Mouse (Mus musculus): Measurements from ENCODE around the gene Gm7102. TPM values are rescaled to one million over a fixed set of nuclear protein-coding genes. Genes with fewer than 3 reads are reported as not detected.
"Not testable (repeated sequence)": the region's sequence is repeated elsewhere in the genome, so short reads cannot be mapped to it uniquely, and the experiment has no call there.

Gm7102 gene
- total RNA-seq (2014; fragmentation: Nextera tagmentation) (1.1 TPM in 1 of 2 replicates, not detected in the other), total RNA-seq (2017) (not detected in 2 replicates)

- ATAC-seq (replicated peaks; ENCODE audit: low FRiP score, low TSS enrichment, poor library complexity, severe bottlenecking): peak; percentile 50
Measured at GRCm38 (mm10) chr19:61175756-61176324, at the start of gene Gm7102. Gm7102 (minus strand) TSS chr19:61176309.

GRCm38 (mm10) chr19:61224678-61225525, 48.8 kb upstream of the Gm7102 start:
- no peak for ATAC-seq (replicated peaks; ENCODE audit: low FRiP score, low TSS enrichment, poor library complexity, severe bottlenecking)

- no peak for ATAC-seq (replicated peaks; ENCODE audit: low FRiP score, low TSS enrichment, poor library complexity, severe bottlenecking)
Measured at GRCm38 (mm10) chr19:61223706-61224328, 47.7 kb upstream of the Gm7102 start.

GRCm38 (mm10) chr19:61207506-61207905, 31.4 kb upstream of the Gm7102 start:
- ATAC-seq (replicated peaks; ENCODE audit: low FRiP score, low TSS enrichment, poor library complexity, severe bottlenecking): peak; percentile 59

DNA sequence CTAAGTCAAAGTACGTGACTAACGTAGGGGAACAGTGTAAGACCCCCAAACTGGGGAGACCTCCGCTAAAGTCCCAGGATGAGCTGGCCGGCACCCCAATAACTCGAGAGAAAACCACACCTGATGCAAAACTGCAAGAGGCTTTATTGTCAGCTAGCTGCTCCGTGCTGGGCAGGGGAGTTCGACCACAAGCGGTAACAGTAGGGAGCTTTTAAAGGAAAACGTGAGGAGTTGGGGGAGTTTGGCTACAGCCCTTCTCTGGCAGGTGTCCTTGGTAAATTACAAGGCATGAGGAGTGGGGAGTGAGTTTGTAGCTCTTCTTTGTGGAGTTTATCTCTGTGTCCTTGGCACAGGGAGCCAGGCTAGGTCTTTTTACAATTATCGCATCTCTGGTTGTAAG, 23.7 kb upstream of the Gm7102 start:
- no peak for ATAC-seq (replicated peaks; ENCODE audit: low FRiP score, low TSS enrichment, poor library complexity, severe bottlenecking)

DNA sequence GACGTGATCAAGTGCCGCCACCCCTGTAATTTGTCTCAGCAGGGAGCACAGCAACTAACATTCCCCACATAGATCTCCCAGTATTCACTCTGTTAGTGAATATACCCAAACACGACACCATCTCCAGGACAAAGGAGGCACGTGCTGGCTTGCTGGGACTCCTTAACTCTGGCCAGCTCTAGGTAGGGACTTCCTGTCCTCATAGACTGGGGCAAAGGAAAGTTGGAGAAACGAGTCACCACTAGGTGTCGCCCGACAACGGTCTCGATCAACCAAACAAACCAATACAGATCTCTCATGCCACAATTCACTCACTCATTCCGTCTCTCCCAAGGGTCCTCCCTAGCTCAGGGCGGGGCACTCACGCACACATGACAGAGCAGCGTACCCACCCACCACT, 23.2 kb upstream of the Gm7102 start:
- ATAC-seq (replicated peaks; ENCODE audit: low FRiP score, low TSS enrichment, poor library complexity, severe bottlenecking): no peak

DNA sequence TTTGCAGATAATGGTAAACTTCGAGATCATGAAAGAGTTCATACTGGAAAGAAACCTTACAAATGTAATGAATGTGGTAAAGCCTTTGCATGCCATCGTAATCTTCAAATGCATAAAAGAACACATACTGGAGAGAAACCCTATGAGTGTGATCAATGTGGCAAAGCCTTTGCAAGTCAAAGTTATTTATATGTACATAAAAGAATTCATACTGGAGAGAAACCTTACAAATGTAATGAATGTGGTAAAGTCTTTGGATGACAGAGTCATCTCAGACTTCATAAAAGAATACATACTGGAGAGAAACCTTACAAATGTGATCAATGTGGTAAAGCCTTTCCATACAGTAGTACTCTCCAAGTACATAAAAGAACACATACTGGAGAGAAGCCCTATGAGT, 7.5 kb upstream of the Gm7102 start, which contains the start of gene Gm6020:
TSS of gene Gm6020 (plus strand) at position 301 of the 400 bp plus-strand sequence.
- not testable (repeated sequence) for ATAC-seq (replicated peaks; ENCODE audit: low FRiP score, low TSS enrichment, poor library complexity, severe bottlenecking)

DNA sequence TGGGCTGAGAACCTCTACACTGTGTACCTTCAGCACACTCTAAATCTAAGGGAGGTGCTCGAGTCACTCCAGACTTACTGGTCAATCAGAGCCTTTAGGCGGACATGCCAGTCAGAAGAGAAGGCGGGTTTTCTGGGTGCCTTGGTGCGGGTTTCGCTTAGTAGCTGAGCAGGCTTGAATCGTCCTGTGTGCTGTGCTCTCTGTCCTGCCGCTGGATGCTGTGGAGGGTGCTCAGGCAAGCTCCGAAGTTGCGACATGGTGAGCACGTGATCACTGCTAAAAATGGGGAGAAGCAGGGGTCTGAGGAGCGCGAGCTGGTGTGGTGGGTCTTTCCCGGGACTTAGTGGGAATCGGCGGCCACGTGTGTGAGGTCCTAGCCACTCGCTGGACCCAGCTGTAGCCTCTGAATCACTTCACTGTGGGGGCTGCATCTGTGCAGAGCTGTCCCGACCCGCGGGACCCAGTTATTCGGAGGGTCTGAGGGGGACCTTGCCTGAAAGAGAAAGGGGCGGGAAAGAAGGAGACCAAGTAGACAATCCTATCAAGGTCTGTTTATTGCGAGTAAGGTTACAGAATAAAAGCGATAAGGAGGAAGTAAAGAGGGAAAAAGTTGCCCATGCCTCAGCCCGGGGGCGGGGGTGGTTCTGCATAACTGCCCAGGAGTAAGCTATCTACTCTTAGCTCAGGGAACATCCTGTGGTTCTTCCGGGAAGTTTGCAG, 24.2 kb downstream of the Gm7102 start:
- ATAC-seq (replicated peaks; ENCODE audit: low FRiP score, low TSS enrichment, poor library complexity, severe bottlenecking): peak; percentile 88

DNA sequence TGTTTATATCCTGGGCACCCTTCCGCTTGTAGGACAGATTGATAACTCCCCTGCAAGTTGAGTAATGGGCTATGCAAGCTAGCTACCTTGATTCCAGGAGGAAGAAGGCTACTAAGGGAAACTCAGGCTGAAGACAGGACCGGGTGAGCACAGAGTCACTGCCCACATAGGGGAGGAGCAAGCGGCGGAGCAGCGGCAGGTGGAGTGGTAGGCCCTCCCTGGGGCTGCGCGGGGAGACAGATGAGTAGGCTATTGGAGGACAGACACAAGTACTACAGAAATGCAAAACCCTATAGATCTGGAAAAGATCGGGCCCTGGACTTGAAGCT, 24.8 kb downstream of the Gm7102 start:
- peak; percentile 92 for ATAC-seq (replicated peaks; ENCODE audit: low FRiP score, low TSS enrichment, poor library complexity, severe bottlenecking)

DNA sequence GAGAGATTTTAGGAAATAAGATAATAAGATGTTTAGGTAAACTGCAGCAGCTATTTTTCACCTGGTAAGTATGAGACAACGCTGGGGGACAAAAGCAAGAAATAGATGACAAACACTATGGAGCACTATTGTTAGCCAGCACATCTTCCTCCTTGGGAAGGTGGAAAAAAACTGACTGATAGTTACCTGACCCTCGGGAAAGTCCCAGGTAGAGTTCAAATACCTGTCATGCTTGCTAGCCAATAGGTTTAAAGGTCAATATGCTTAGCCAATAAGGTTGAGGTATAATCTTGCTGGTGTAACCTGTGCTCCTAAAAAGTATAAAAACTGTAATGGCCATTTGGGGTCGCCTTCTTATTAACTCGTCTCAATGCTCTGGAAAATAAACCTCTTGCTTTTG, 34.8 kb downstream of the Gm7102 start:
- no peak for ATAC-seq (replicated peaks; ENCODE audit: low FRiP score, low TSS enrichment, poor library complexity, severe bottlenecking)

- ATAC-seq (replicated peaks; ENCODE audit: low FRiP score, low TSS enrichment, poor library complexity, severe bottlenecking): peak; percentile 100
Measured at GRCm38 (mm10) chr19:61140342-61141206, 35.5 kb downstream of the Gm7102 start, which contains the start of gene Zfp950. Zfp950 (minus strand) TSS chr19:61140840.

DNA sequence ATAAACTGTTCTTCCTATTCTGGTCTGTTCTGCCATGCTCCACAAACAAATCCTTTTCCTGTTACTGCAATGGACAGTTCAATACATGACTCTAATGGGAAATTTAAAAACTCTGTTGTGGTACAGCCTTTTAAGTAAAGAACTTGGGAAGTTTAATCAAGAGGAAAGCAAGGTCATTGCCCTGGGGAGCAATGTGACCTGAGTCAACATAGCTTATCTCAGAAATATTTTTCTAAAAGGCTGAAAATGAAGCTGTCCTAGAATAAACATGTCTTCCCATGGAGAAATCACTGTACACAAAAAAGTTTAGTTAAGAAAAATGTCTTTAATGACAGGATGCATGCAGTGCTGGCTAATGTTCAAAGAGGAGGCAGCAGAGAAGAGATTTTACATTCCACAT, 37.5 kb downstream of the Gm7102 start:
- ATAC-seq (replicated peaks; ENCODE audit: low FRiP score, low TSS enrichment, poor library complexity, severe bottlenecking): no peak

- ATAC-seq (replicated peaks; ENCODE audit: low FRiP score, low TSS enrichment, poor library complexity, severe bottlenecking): no peak
Measured at GRCm38 (mm10) chr19:61131096-61131495, 45.0 kb downstream of the Gm7102 start.

Other genes with a start within 250 kb of the Gm7102 start
- 34.4 and 40.7 TPM in 2 replicates for gene Zfp950, start 35.5 kb downstream of the Gm7102 start, total RNA-seq (2014; fragmentation: Nextera tagmentation)
- 27.7 and 48.3 TPM in 2 replicates for gene Zfp950, start 35.5 kb downstream of the Gm7102 start, total RNA-seq (2017)
- not detected in 2 replicates for gene Gm6020, start 7.6 kb upstream of the Gm7102 start, total RNA-seq (2014; fragmentation: Nextera tagmentation)
- gene Gm6020, start 7.6 kb upstream of the Gm7102 start, total RNA-seq (2017): not detected in 2 replicates
- 27.9 and 37.1 TPM in 2 replicates for gene Csf2ra, start 52.1 kb upstream of the Gm7102 start, total RNA-seq (2014; fragmentation: Nextera tagmentation)
- 6.1 and 16.6 TPM in 2 replicates for gene Csf2ra, start 52.1 kb upstream of the Gm7102 start, total RNA-seq (2017)
- not detected in 2 replicates for gene Gm21060, start 120.8 kb upstream of the Gm7102 start, total RNA-seq (2014; fragmentation: Nextera tagmentation)
- not detected in 2 replicates for gene Gm21060, start 120.8 kb upstream of the Gm7102 start, total RNA-seq (2017)